Mouse (Mus musculus): ENCODE measurements at regions not wholly inside any gene's neighbourhood (a gene's known extent, or its start where the extent isn't known, plus 50 kb on each side); places are given as distances from the start of the nearest gene placed in this dataset.

DNA sequence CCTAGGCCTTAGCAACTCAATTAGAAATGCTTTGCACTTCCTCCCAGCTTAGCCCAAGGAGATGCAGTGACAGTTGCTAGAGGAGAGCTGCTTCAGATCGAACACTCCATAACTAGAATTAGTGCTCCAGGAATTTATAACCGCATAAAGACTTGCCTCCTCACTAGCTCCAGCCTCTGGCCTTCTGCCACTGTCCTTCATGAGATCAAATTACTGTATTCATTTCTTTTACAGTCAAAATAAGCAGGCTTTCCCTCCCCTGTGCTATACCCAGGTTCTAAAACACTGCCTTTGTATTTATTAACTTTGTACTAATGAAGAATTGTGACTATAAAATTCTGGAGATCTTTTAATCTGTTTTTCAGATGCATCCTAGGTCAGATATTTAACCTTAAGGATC is 104.8 kb upstream of the Olfr275 start:
- no peak for TF ChIP-seq POLR2A (IDR thresholded peaks at IDR 0.05; ENCODE audit: low read depth, low read length)
- no peak for TF ChIP-seq CTCF (IDR thresholded peaks at IDR 0.05; ENCODE audit: extremely low read depth, insufficient read depth, insufficient read length, insufficient replicate concordance)
